Mouse (Mus musculus) T-cell, adult 2 months (primary cell): Measurements from ENCODE around the gene Mc1r.
"Not testable (repeated sequence)": the region's sequence is repeated elsewhere in the genome, so short reads cannot be mapped to it uniquely, and the experiment has no call there.

ENCODE experiments used
- DNase-seq: peaks from one replicate; pipeline ENCODE4 v3.0.0; 2022; ENCODE audit warnings: low spot score

The Mc1r gene

GRCm38 (mm10) chr8:123431616-123432365 is 24.9 kb downstream of the Mc1r start:
- DNase-seq, result no peak

GRCm38 (mm10) chr8:123432381-123432780 is 25.5 kb downstream of the Mc1r start:
- DNase-seq, result no peak

- DNase-seq, result not testable (repeated sequence)
Observed at GRCm38 (mm10) chr8:123433241-123433974, 26.5 kb downstream of the Mc1r start.

GRCm38 (mm10) chr8:123441788-123442187 is 34.9 kb downstream of the Mc1r start:
- no peak for DNase-seq

GRCm38 (mm10) chr8:123442351-123442750 is 35.4 kb downstream of the Mc1r start:
- DNase-seq, result no peak

GRCm38 (mm10) chr8:123442871-123443575 is 36.1 kb downstream of the Mc1r start:
- DNase-seq, result peak; percentile 89

- no peak for DNase-seq
Observed at GRCm38 (mm10) chr8:123443576-123443921, 36.6 kb downstream of the Mc1r start.

- DNase-seq, result no peak
Observed at GRCm38 (mm10) chr8:123444131-123444530, 37.2 kb downstream of the Mc1r start.

GRCm38 (mm10) chr8:123445981-123446380 is 39.1 kb downstream of the Mc1r start:
- no peak for DNase-seq

- no peak for DNase-seq
Observed at GRCm38 (mm10) chr8:123446799-123447198, 39.9 kb downstream of the Mc1r start.

- no peak for DNase-seq
Observed at GRCm38 (mm10) chr8:123450783-123451182, 43.9 kb downstream of the Mc1r start.

GRCm38 (mm10) chr8:123451747-123452146 is 44.8 kb downstream of the Mc1r start:
- DNase-seq, result not testable (repeated sequence)

- no peak for DNase-seq
Observed at GRCm38 (mm10) chr8:123452149-123452548, 45.2 kb downstream of the Mc1r start.

GRCm38 (mm10) chr8:123453291-123453690 is 46.4 kb downstream of the Mc1r start:
- DNase-seq, result no peak

- no peak for DNase-seq
Observed at GRCm38 (mm10) chr8:123453951-123454350, 47.0 kb downstream of the Mc1r start.

GRCm38 (mm10) chr8:123454559-123454958 is 47.7 kb downstream of the Mc1r start:
- no peak for DNase-seq
